12 mouse cellular contexts compared by ENCODE assay signal in the genomic region with DNA sequence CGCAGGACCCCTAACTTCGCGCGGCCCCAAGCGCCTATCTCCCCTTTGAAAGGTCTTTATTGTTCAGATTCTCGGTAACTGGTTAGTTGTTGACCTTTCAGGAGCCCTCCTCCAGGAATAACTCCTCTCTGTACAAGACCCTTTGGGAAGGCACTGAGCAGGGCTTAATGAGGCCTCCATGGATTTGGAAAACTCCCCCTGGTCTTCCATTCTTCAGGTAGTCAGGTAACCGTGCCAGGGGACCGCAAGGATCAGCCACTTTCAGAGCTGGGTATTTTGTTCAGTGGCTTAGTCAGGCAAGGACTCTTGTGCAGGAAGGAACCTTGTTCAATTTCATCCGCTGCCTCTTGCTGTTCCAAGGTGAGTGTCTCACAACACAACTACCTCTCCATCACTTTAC. TPM values are rescaled to one million over a fixed set of nuclear protein-coding genes. Genes with fewer than 3 reads are reported as not detected.
DNase-seq lines count a peak whose midpoint lies in the region; ATAC-seq and TF ChIP-seq lines count a peak whose summit lies in the region.
"Had no signal": no experiment of that assay in that cellular context is flagged by ENCODE, and none has a peak within 500 bp of the region (broad histone marks: within the 10 kb centered on the region; RNA-seq: fewer than 3 reads in every experiment).

Gene Gadl1 (plus strand): TSS at position 301 of the 400 bp plus-strand sequence.

- H3K4me2 ChIP-seq in hindbrain, embryonic 13.5 days, result 0 out of 2 replicates have a peak within 1 kb of the TSS, but pooled peaks have one; percentile 17
- peak within 1 kb of the TSS; percentile 19; the same call in 1 of the 2 replicates for H3K4me2 ChIP-seq in midbrain, postnatal 0 days (ENCODE audit: low read depth, low read length, poor library complexity, severe bottlenecking)
- H3K4me2 ChIP-seq in midbrain, embryonic 11.5 days, result no peak within 1 kb of the TSS
- peak within 1 kb of the TSS; percentile 21; the same call in 1 of the 2 replicates for H3K4me2 ChIP-seq in neural tube, embryonic 15.5 days

- peak within 1 kb of the TSS; percentile 57 for H3K4me3 ChIP-seq in gastrocnemius, adult 2 months
- H3K4me3 ChIP-seq in hindbrain, embryonic 13.5 days, result no peak within 1 kb of the TSS
- no peak within 1 kb of the TSS for H3K4me3 ChIP-seq in hindbrain, embryonic 10.5 days
- H3K4me3 ChIP-seq in midbrain, postnatal 0 days (ENCODE audit: low read depth, low read length), result no peak within 1 kb of the TSS
- no peak within 1 kb of the TSS for H3K4me3 ChIP-seq in midbrain, embryonic 11.5 days (ENCODE audit: low read depth, low read length)
- no peak within 1 kb of the TSS for H3K4me3 ChIP-seq in neural tube, embryonic 15.5 days (replicated peaks)

- H3K27me3 ChIP-seq in hindbrain, embryonic 13.5 days, result no peaks in the 10 kb centered on the region; the same call in 1 of the 2 replicates
- peaks cover 6% of the 10 kb centered on the region; the same call in 1 of the 2 replicates for H3K27me3 ChIP-seq in hindbrain, embryonic 10.5 days (ENCODE audit: insufficient read depth, poor library complexity, severe bottlenecking)
- no peaks in the 10 kb centered on the region for H3K27me3 ChIP-seq in midbrain, postnatal 0 days (ENCODE audit: insufficient read depth, low read length)
- H3K27me3 ChIP-seq in midbrain, embryonic 11.5 days (ENCODE audit: control insufficient read depth, insufficient read depth, low read length), result no peaks in the 10 kb centered on the region
- H3K27me3 ChIP-seq in neural tube, embryonic 15.5 days (replicated peaks), result no peaks in the 10 kb centered on the region

- peak within 1 kb of the TSS; percentile 21; the same call in 1 of the 2 replicates for H3K27ac ChIP-seq in gastrocnemius, adult 2 months
- H3K27ac ChIP-seq in hindbrain, embryonic 13.5 days, result no peak within 1 kb of the TSS
- H3K27ac ChIP-seq in hindbrain, embryonic 10.5 days, result no peak within 1 kb of the TSS
- no peak within 1 kb of the TSS for H3K27ac ChIP-seq in midbrain, postnatal 0 days (ENCODE audit: low read depth, low read length)
- no peak within 1 kb of the TSS for H3K27ac ChIP-seq in midbrain, embryonic 11.5 days (ENCODE audit: low read depth, low read length)
- no peak within 1 kb of the TSS for H3K27ac ChIP-seq in neural tube, embryonic 15.5 days (replicated peaks)

- H3K4me1 ChIP-seq in hindbrain, embryonic 13.5 days (replicated peaks), result peaks cover 3% of the 10 kb centered on the region; the same call in 1 of the 2 replicates
- H3K4me1 ChIP-seq in hindbrain, embryonic 10.5 days (replicated peaks), result peaks cover 6% of the 10 kb centered on the region
- peaks cover 4% of the 10 kb centered on the region; the same call in 1 of the 2 replicates for H3K4me1 ChIP-seq in midbrain, postnatal 0 days (ENCODE audit: insufficient read depth, low read length)
- no peaks in the 10 kb centered on the region for H3K4me1 ChIP-seq in midbrain, embryonic 11.5 days (ENCODE audit: control insufficient read depth, insufficient read depth, low read length)
- H3K4me1 ChIP-seq in neural tube, embryonic 15.5 days, result peaks cover 3% of the 10 kb centered on the region; the same call in 1 of the 2 replicates

- no peak within 1 kb of the TSS for H3K9ac ChIP-seq in hindbrain, embryonic 13.5 days
- no peak within 1 kb of the TSS for H3K9ac ChIP-seq in midbrain, postnatal 0 days (replicated peaks; ENCODE audit: low read length, poor library complexity, severe bottlenecking)
- H3K9ac ChIP-seq in midbrain, embryonic 11.5 days (ENCODE audit: low read length), result no peak within 1 kb of the TSS
- no peak within 1 kb of the TSS for H3K9ac ChIP-seq in neural tube, embryonic 15.5 days (replicated peaks)

- DNase-seq in gastrocnemius, adult 2 months, result no peak
- DNase-seq in gastrocnemius, adult 8-10 months (ENCODE audit: low spot score in 2 of 2), result no peak
- no peak for DNase-seq in hindbrain, embryonic 10.5 days (ENCODE audit: low spot score)
- no peak for DNase-seq in midbrain, postnatal 0 days (ENCODE audit: low spot score)
- no peak for DNase-seq in midbrain, embryonic 11.5 days (ENCODE audit: low spot score, missing footprints)
- DNase-seq: adrenal gland, adult 2 months; B cell, adult 2 months; left cerebral cortex, postnatal 4 days; thymus, postnatal 25 days had no signal

- intact Hi-C loops in gastrocnemius, adult 2 months (cut with DNase I), result no loop called here

- H3K36me3 ChIP-seq in hindbrain, embryonic 13.5 days, result no peaks in the 10 kb centered on the region
- no peaks in the 10 kb centered on the region for H3K36me3 ChIP-seq in hindbrain, embryonic 10.5 days
- no peaks in the 10 kb centered on the region for H3K36me3 ChIP-seq in midbrain, postnatal 0 days (ENCODE audit: insufficient read depth, low read length)
- H3K36me3 ChIP-seq in midbrain, embryonic 11.5 days (ENCODE audit: control insufficient read depth, insufficient read depth, low read length), result no peaks in the 10 kb centered on the region
- H3K36me3 ChIP-seq in neural tube, embryonic 15.5 days, result no peaks in the 10 kb centered on the region

- no peaks in the 10 kb centered on the region for H3K9me3 ChIP-seq in hindbrain, embryonic 13.5 days
- H3K9me3 ChIP-seq in hindbrain, embryonic 10.5 days, result no peaks in the 10 kb centered on the region
- H3K9me3 ChIP-seq in midbrain, postnatal 0 days (ENCODE audit: low read length), result no peaks in the 10 kb centered on the region
- no peaks in the 10 kb centered on the region for H3K9me3 ChIP-seq in midbrain, embryonic 11.5 days (ENCODE audit: control insufficient read depth, low read length)
- no peaks in the 10 kb centered on the region for H3K9me3 ChIP-seq in neural tube, embryonic 15.5 days (replicated peaks)

- no peak for TF ChIP-seq CTCF in gastrocnemius, adult 2 months (IDR thresholded peaks at IDR 0.05)
- no peak for TF ChIP-seq CTCF in midbrain, postnatal 0 days (IDR thresholded peaks at IDR 0.05)

- 69% methylated on average over 9 of the region's 9 CpGs for WGBS in hindbrain, embryonic 13.5 days
- WGBS in hindbrain, embryonic 10.5 days, result 69% methylated on average over 9 of the region's 9 CpGs
- 70% methylated on average over 9 of the region's 9 CpGs for WGBS in midbrain, postnatal 0 days
- 68% methylated on average over 9 of the region's 9 CpGs for WGBS in midbrain, embryonic 11.5 days
- 78% methylated on average over 9 of the region's 9 CpGs for WGBS in neural tube, embryonic 15.5 days

- no peak for ATAC-seq in hindbrain, embryonic 13.5 days (ENCODE audit: low FRiP score)
- no peak for ATAC-seq in midbrain, postnatal 0 days (ENCODE audit: low FRiP score)
- ATAC-seq in midbrain, embryonic 11.5 days (ENCODE audit: low FRiP score), result no peak
- no peak for ATAC-seq in neural tube, embryonic 15.5 days (ENCODE audit: low FRiP score)
- ATAC-seq in CD4-positive, CD25-positive, alpha-beta regulatory T cell, adult 4 months, result no peak

RNA-seq across cellular contexts. Expression of gene Gadl1, which starts in this region (rescaled TPM):
- 10 to 100 TPM in 1 of 2 experiments, 1 to 10 TPM in 1; 3.0 to 11.2 TPM for total RNA-seq in gastrocnemius, adult 2 months (2021)
- 1 to 10 TPM; 1.6 to 6.2 (median 4.0) TPM for total RNA-seq in gastrocnemius, adult 8-10 months (2022)
- polyA plus RNA-seq in hindbrain, embryonic 13.5 days (2015; fragmentation: Nextera tagmentation; extraction: Ambion mirVana), result 0.35 and 0.48 TPM in 2 replicates
- polyA plus RNA-seq in hindbrain, embryonic 10.5 days (2016; fragmentation: Nextera tagmentation; extraction: Ambion mirVana), result 0.47 and 0.50 TPM in 2 replicates
- 0.14 and 0.44 TPM in 2 replicates for total RNA-seq in midbrain, postnatal 0 days (2014; rRNA removed)
- polyA plus RNA-seq in midbrain, postnatal 0 days (2015; fragmentation: Nextera tagmentation; extraction: Ambion mirVana), result 0.21 and 0.31 TPM in 2 replicates
- polyA plus RNA-seq in midbrain, embryonic 11.5 days (2014; fragmentation: Nextera tagmentation; extraction: Ambion mirVana), result 0.26 and 0.31 TPM in 2 replicates
- polyA plus RNA-seq in neural tube, embryonic 15.5 days (2015; fragmentation: Nextera tagmentation; extraction: Ambion mirVana), result 0.37 and 0.46 TPM in 2 replicates
- polyA plus RNA-seq in CD4-positive, CD25-positive, alpha-beta regulatory T cell, adult 4 months (2017; shearing (Covaris generic)), result not detected
